Mouse (Mus musculus): ENCODE measurements around the gene Ebf4. TPM values are rescaled to one million over a fixed set of nuclear protein-coding genes. Genes with fewer than 3 reads are reported as not detected.

Gene Ebf4
- polyA plus RNA-seq, 1 experiment from 2014 or later: 0.97 TPM

- 78% methylated on average over 11 of the region's 11 CpGs for WGBS
- H3K4me3 ChIP-seq (ENCODE audit: low read length): no peak overlapping the region
- peaks cover 2% of the 10 kb centered on the region for H3K36me3 ChIP-seq (ENCODE audit: control insufficient read depth, insufficient read depth, low read length)
- no peaks in the 10 kb centered on the region for H3K27me3 ChIP-seq (ENCODE audit: control insufficient read depth, insufficient read depth, low read depth, low read length)
- H3K4me1 ChIP-seq (replicated peaks; ENCODE audit: control insufficient read depth, insufficient read depth, low read length): no peaks in the 10 kb centered on the region; the same call in 1 of the 2 replicates
- H3K4me2 ChIP-seq (ENCODE audit: low read depth, low read length): no peak overlapping the region
- ATAC-seq (ENCODE audit: low read depth): no peak
- H3K9me3 ChIP-seq (ENCODE audit: control insufficient read depth, low read length): no peaks in the 10 kb centered on the region
- H3K9ac ChIP-seq (ENCODE audit: low read length): no peak overlapping the region
- H3K27ac ChIP-seq (ENCODE audit: low read length): no peak overlapping the region
Observed at GRCm38 (mm10) chr2:130390993-130391625, 96.1 kb downstream of the Ebf4 start.

- Histone ChIP-seq H3K36me3 (ENCODE audit: control insufficient read depth, insufficient read depth, low read length) (peaks cover 2% of the 10 kb centered on the region), H3K9me3 (ENCODE audit: control insufficient read depth, low read length) (no peaks in the 10 kb centered on the region), H3K9ac (ENCODE audit: low read length) (no peak overlapping the region), H3K4me1 (replicated peaks; ENCODE audit: control insufficient read depth, insufficient read depth, low read length) (peaks cover 1% of the 10 kb centered on the region; the same call in 1 of the 2 replicates), H3K4me2 (ENCODE audit: low read depth, low read length) (no peak overlapping the region), H3K27me3 (ENCODE audit: control insufficient read depth, insufficient read depth, low read depth, low read length) (no peaks in the 10 kb centered on the region), H3K4me3 (ENCODE audit: low read length) (no peak overlapping the region), H3K27ac (ENCODE audit: low read length) (no peak overlapping the region)
- WGBS: 85% methylated on average over 3 of the region's 3 CpGs
- no peak for ATAC-seq (ENCODE audit: low read depth)
Observed at GRCm38 (mm10) chr2:130392836-130393235, 97.9 kb downstream of the Ebf4 start.

- no peak for ATAC-seq (ENCODE audit: low read depth)
- H3K9me3 ChIP-seq (ENCODE audit: control insufficient read depth, low read length): no peaks in the 10 kb centered on the region
- no peak overlapping the region for H3K4me3 ChIP-seq (ENCODE audit: low read length)
- WGBS: 94% methylated on average over 10 of the region's 11 CpGs
- H3K27me3 ChIP-seq (ENCODE audit: control insufficient read depth, insufficient read depth, low read depth, low read length): no peaks in the 10 kb centered on the region
- no peak overlapping the region for H3K4me2 ChIP-seq (ENCODE audit: low read depth, low read length)
- H3K27ac ChIP-seq (ENCODE audit: low read length): no peak overlapping the region
- no peak overlapping the region for H3K9ac ChIP-seq (ENCODE audit: low read length)
- peaks cover 4% of the 10 kb centered on the region; the same call in 1 of the 2 replicates for H3K4me1 ChIP-seq (replicated peaks; ENCODE audit: control insufficient read depth, insufficient read depth, low read length)
- H3K36me3 ChIP-seq (ENCODE audit: control insufficient read depth, insufficient read depth, low read length): peaks cover 2% of the 10 kb centered on the region
Observed at GRCm38 (mm10) chr2:130395696-130396095, 100.7 kb downstream of the Ebf4 start.

GRCm38 (mm10) chr2:130397186-130397985 is 102.4 kb downstream of the Ebf4 start, which contains the start of gene Cpxm1:
Gene Cpxm1, minus strand, starts transcription at chr2:130397574.
- Histone ChIP-seq H3K4me2 (ENCODE audit: low read depth, low read length) (peak within 1 kb of the TSS; percentile 95), H3K27me3 (ENCODE audit: control insufficient read depth, insufficient read depth, low read depth, low read length) (no peaks in the 10 kb centered on the region), H3K4me1 (replicated peaks; ENCODE audit: control insufficient read depth, insufficient read depth, low read length) (peaks cover 4% of the 10 kb centered on the region; the same call in 1 of the 2 replicates), H3K9me3 (ENCODE audit: control insufficient read depth, low read length) (no peaks in the 10 kb centered on the region), H3K36me3 (ENCODE audit: control insufficient read depth, insufficient read depth, low read length) (peaks cover 2% of the 10 kb centered on the region), H3K4me3 (ENCODE audit: low read length) (peak within 1 kb of the TSS; percentile 63), H3K9ac (ENCODE audit: low read length) (peak within 1 kb of the TSS; percentile 82), H3K27ac (ENCODE audit: low read length) (peak within 1 kb of the TSS; percentile 51; the same call in 1 of the 2 replicates)
- 2% methylated on average over 33 of the region's 53 CpGs for WGBS
- ATAC-seq (ENCODE audit: low read depth): peak; percentile 90

- WGBS: 10% methylated on average over 14 of the region's 14 CpGs
Observed at GRCm38 (mm10) chr2:130398091-130398490, 103.1 kb downstream of the Ebf4 start.

GRCm38 (mm10) chr2:130400046-130400445 is 105.1 kb downstream of the Ebf4 start:
- no peak overlapping the region for H3K4me2 ChIP-seq (ENCODE audit: low read depth, low read length)
- H3K4me3 ChIP-seq (ENCODE audit: low read length): no peak overlapping the region
- H3K9ac ChIP-seq (ENCODE audit: low read length): no peak overlapping the region
- H3K4me1 ChIP-seq (replicated peaks; ENCODE audit: control insufficient read depth, insufficient read depth, low read length): peaks cover 4% of the 10 kb centered on the region; the same call in 1 of the 2 replicates
- H3K9me3 ChIP-seq (ENCODE audit: control insufficient read depth, low read length): no peaks in the 10 kb centered on the region
- H3K27me3 ChIP-seq (ENCODE audit: control insufficient read depth, insufficient read depth, low read depth, low read length): no peaks in the 10 kb centered on the region
- WGBS: 87% methylated on average over 1 of the region's 1 CpGs
- no peak overlapping the region for H3K27ac ChIP-seq (ENCODE audit: low read length)
- H3K36me3 ChIP-seq (ENCODE audit: control insufficient read depth, insufficient read depth, low read length): no peaks in the 10 kb centered on the region
- no peak for ATAC-seq (ENCODE audit: low read depth)

More at GRCm38 (mm10) chr2:130398091-130398490, 103.1 kb downstream of the Ebf4 start:
- Histone ChIP-seq H3K4me1 (replicated peaks; ENCODE audit: control insufficient read depth, insufficient read depth, low read length) (peaks cover 4% of the 10 kb centered on the region; the same call in 1 of the 2 replicates), H3K9ac (ENCODE audit: low read length) (peak overlapping the region; percentile 82), H3K27me3 (ENCODE audit: control insufficient read depth, insufficient read depth, low read depth, low read length) (no peaks in the 10 kb centered on the region), H3K4me2 (ENCODE audit: low read depth, low read length) (peak overlapping the region; percentile 95), H3K9me3 (ENCODE audit: control insufficient read depth, low read length) (no peaks in the 10 kb centered on the region), H3K27ac (ENCODE audit: low read length) (no peak overlapping the region), H3K36me3 (ENCODE audit: control insufficient read depth, insufficient read depth, low read length) (peaks cover 2% of the 10 kb centered on the region), H3K4me3 (ENCODE audit: low read length) (peak overlapping the region; percentile 63)
- peak; percentile 34; the same call in 1 of the 2 replicates for ATAC-seq (ENCODE audit: low read depth)

- Histone ChIP-seq H3K27me3 (ENCODE audit: control insufficient read depth, insufficient read depth, low read depth, low read length) (no peaks in the 10 kb centered on the region), H3K27ac (ENCODE audit: low read length) (no peak overlapping the region), H3K4me2 (ENCODE audit: low read depth, low read length) (no peak overlapping the region), H3K9me3 (ENCODE audit: control insufficient read depth, low read length) (no peaks in the 10 kb centered on the region), H3K9ac (ENCODE audit: low read length) (no peak overlapping the region), H3K4me3 (ENCODE audit: low read length) (no peak overlapping the region), H3K4me1 (replicated peaks; ENCODE audit: control insufficient read depth, insufficient read depth, low read length) (peaks cover 4% of the 10 kb centered on the region; the same call in 1 of the 2 replicates), H3K36me3 (ENCODE audit: control insufficient read depth, insufficient read depth, low read length) (no peaks in the 10 kb centered on the region)
- WGBS: 66% methylated on average over 4 of the region's 4 CpGs
- no peak for ATAC-seq (ENCODE audit: low read depth)
Observed at GRCm38 (mm10) chr2:130401891-130402290, 106.9 kb downstream of the Ebf4 start.

- no peaks in the 10 kb centered on the region for H3K9me3 ChIP-seq (ENCODE audit: control insufficient read depth, low read length)
- H3K36me3 ChIP-seq (ENCODE audit: control insufficient read depth, insufficient read depth, low read length): no peaks in the 10 kb centered on the region
- WGBS: 89% methylated on average over 1 of the region's 1 CpGs
- no peak within 1 kb of the TSS for H3K27ac ChIP-seq (ENCODE audit: low read length)
- no peak within 1 kb of the TSS for H3K4me2 ChIP-seq (ENCODE audit: low read depth, low read length)
- H3K4me3 ChIP-seq (ENCODE audit: low read length): no peak within 1 kb of the TSS
- ATAC-seq (ENCODE audit: low read depth): no peak
- H3K4me1 ChIP-seq (replicated peaks; ENCODE audit: control insufficient read depth, insufficient read depth, low read length): no peaks in the 10 kb centered on the region; the same call in 1 of the 2 replicates
- H3K9ac ChIP-seq (ENCODE audit: low read length): no peak within 1 kb of the TSS
- no peaks in the 10 kb centered on the region for H3K27me3 ChIP-seq (ENCODE audit: control insufficient read depth, insufficient read depth, low read depth, low read length)
Observed at GRCm38 (mm10) chr2:130404939-130405338, 110.0 kb downstream of the Ebf4 start, which contains the start of the genes Gm28372 and 1700020A23Rik. Gene Gm28372, plus strand, starts transcription at chr2:130405239. Gene 1700020A23Rik, plus strand, starts transcription at chr2:130405259.

- Histone ChIP-seq H3K4me1 (replicated peaks; ENCODE audit: control insufficient read depth, insufficient read depth, low read length) (no peaks in the 10 kb centered on the region), H3K4me2 (ENCODE audit: low read depth, low read length) (no peak within 1 kb of the TSS), H3K4me3 (ENCODE audit: low read length) (no peak within 1 kb of the TSS), H3K27ac (ENCODE audit: low read length) (no peak within 1 kb of the TSS), H3K9me3 (ENCODE audit: control insufficient read depth, low read length) (no peaks in the 10 kb centered on the region), H3K27me3 (ENCODE audit: control insufficient read depth, insufficient read depth, low read depth, low read length) (no peaks in the 10 kb centered on the region), H3K9ac (ENCODE audit: low read length) (no peak within 1 kb of the TSS), H3K36me3 (ENCODE audit: control insufficient read depth, insufficient read depth, low read length) (no peaks in the 10 kb centered on the region)
- no peak for ATAC-seq (ENCODE audit: low read depth)
- WGBS: 80% methylated on average over 2 of the region's 2 CpGs
Observed at GRCm38 (mm10) chr2:130406178-130406577, 111.2 kb downstream of the Ebf4 start, which contains the start of gene Tmem239. Gene Tmem239, plus strand, starts transcription at chr2:130406478.
